Mouse (Mus musculus): ENCODE measurements around the gene Kremen1. TPM values are rescaled to one million over a fixed set of nuclear protein-coding genes. Genes with fewer than 3 reads are reported as not detected.

Kremen1 gene
- total and polyA plus RNA-seq, 3 experiments: 1.3 to 4.1 TPM; not detected in 1

GRCm38 (mm10) chr11:5179391-5179790 lies 82.0 kb downstream of the Kremen1 start:
- Histone ChIP-seq H3K9ac (ENCODE audit: control insufficient read depth, low read depth, low read length, poor library complexity, severe bottlenecking) (no peak overlapping the region), H3K4me1 (ENCODE audit: control insufficient read depth in 1 of 2, insufficient read depth in 2 of 2, low read length in 2 of 2) (no peaks in the 10 kb centered on the region), H3K4me3 (ENCODE audit: control insufficient read depth in 1 of 2, insufficient read depth in 1 of 2, low read depth in 2 of 2, low read length in 2 of 2) (no peak overlapping the region), H3K9me3 (replicated peaks; ENCODE audit: insufficient read depth, low read length) (no peaks in the 10 kb centered on the region), H3K27ac (ENCODE audit: control insufficient read depth, low read depth, low read length) (no peak overlapping the region), H3K27me3 (ENCODE audit: control insufficient read depth in 1 of 2, insufficient read depth in 2 of 2, low read length in 2 of 2) (no peaks in the 10 kb centered on the region; a peak in 1 of 4 replicates), H3K79me2 (ENCODE audit: control insufficient read depth, insufficient read depth, low read length, poor library complexity) (no peaks in the 10 kb centered on the region), H3K36me3 (ENCODE audit: control insufficient read depth in 1 of 2, insufficient read depth in 2 of 2, low read length in 2 of 2) (no peaks in the 10 kb centered on the region)
- TF ChIP-seq NELFE (IDR thresholded peaks at IDR 0.05; ENCODE audit: low read depth, low read length) (no peak), BHLHE40 (IDR thresholded peaks at IDR 0.05; ENCODE audit: borderline replicate concordance, low read depth, low read length) (no peak), ZMIZ1 (IDR thresholded peaks at IDR 0.05; ENCODE audit: low read depth, low read length) (no peak), MAX (IDR thresholded peaks at IDR 0.05; ENCODE audit: low read length) (no peak), USF1 (IDR thresholded peaks at IDR 0.05; ENCODE audit: low read depth, low read length) (no peak), MEF2A (IDR thresholded peaks at IDR 0.05; ENCODE audit: extremely low read depth, insufficient replicate concordance, low read depth, low read length, poor library complexity, severe bottlenecking) (no peak), ELF1 (IDR thresholded peaks at IDR 0.05; ENCODE audit: low read depth, low read length) (no peak), E2F4 (IDR thresholded peaks at IDR 0.05; ENCODE audit: borderline replicate concordance, low read depth, low read length) (no peak), UBTF (IDR thresholded peaks at IDR 0.05; ENCODE audit: borderline replicate concordance, insufficient read depth, low read depth, low read length) (no peak), SIN3A (IDR thresholded peaks at IDR 0.05; ENCODE audit: low read length) (no peak), CHD1 (IDR thresholded peaks at IDR 0.05; ENCODE audit: low read depth, low read length) (no peak), MAZ (IDR thresholded peaks at IDR 0.05; ENCODE audit: low read depth, low read length) (no peak), NRF1 (IDR thresholded peaks at IDR 0.05; ENCODE audit: insufficient read depth, low read depth, low read length, poor library complexity, severe bottlenecking) (no peak), GATA1 (IDR thresholded peaks at IDR 0.05; ENCODE audit: low read depth, low read length) (no peak), CHD2 (IDR thresholded peaks at IDR 0.05; ENCODE audit: low read length) (no peak), GABPA (IDR thresholded peaks at IDR 0.05; ENCODE audit: low read depth, low read length) (no peak), KAT2A (conservative IDR thresholded peaks at IDR 0.05; ENCODE audit: low read depth, low read length) (no peak)
- no peak for DNase-seq (ENCODE audit: low read depth, low spot score)

GRCm38 (mm10) chr11:5177171-5177570 lies 84.2 kb downstream of the Kremen1 start:
- no peaks in the 10 kb centered on the region for H3K79me2 ChIP-seq (ENCODE audit: control insufficient read depth, insufficient read depth, low read length, poor library complexity)
- TF ChIP-seq MYC (IDR thresholded peaks at IDR 0.05; ENCODE audit: low read depth, low read length): no peak
- TF ChIP-seq TCF12 (IDR thresholded peaks at IDR 0.05; ENCODE audit: low read depth, low read length): no peak
- TF ChIP-seq ZNF384 (IDR thresholded peaks at IDR 0.05; ENCODE audit: low read depth, low read length): no peak
- TF ChIP-seq BHLHE40 (IDR thresholded peaks at IDR 0.05; ENCODE audit: borderline replicate concordance, low read depth, low read length): no peak
- TF ChIP-seq GATA1 (IDR thresholded peaks at IDR 0.05; ENCODE audit: low read depth, low read length): no peak
- TF ChIP-seq UBTF (IDR thresholded peaks at IDR 0.05; ENCODE audit: borderline replicate concordance, insufficient read depth, low read depth, low read length): no peak
- no peak for TF ChIP-seq GABPA (IDR thresholded peaks at IDR 0.05; ENCODE audit: low read depth, low read length)
- no peak for TF ChIP-seq ELF1 (IDR thresholded peaks at IDR 0.05; ENCODE audit: low read depth, low read length)
- TF ChIP-seq KAT2A (conservative IDR thresholded peaks at IDR 0.05; ENCODE audit: low read depth, low read length): no peak
- H3K36me3 ChIP-seq (ENCODE audit: control insufficient read depth in 1 of 2, insufficient read depth in 2 of 2, low read length in 2 of 2): no peaks in the 10 kb centered on the region
- no peak for DNase-seq (ENCODE audit: low read depth, low spot score)
- H3K4me1 ChIP-seq (ENCODE audit: control insufficient read depth in 1 of 2, insufficient read depth in 2 of 2, low read length in 2 of 2): no peaks in the 10 kb centered on the region
- H3K9me3 ChIP-seq (replicated peaks; ENCODE audit: insufficient read depth, low read length): no peaks in the 10 kb centered on the region
- H3K27me3 ChIP-seq (ENCODE audit: control insufficient read depth in 1 of 2, insufficient read depth in 2 of 2, low read length in 2 of 2): no peaks in the 10 kb centered on the region; a peak in 1 of 4 replicates
- H3K27ac ChIP-seq (ENCODE audit: control insufficient read depth, low read depth, low read length): no peak overlapping the region
- no peak overlapping the region for H3K4me3 ChIP-seq (ENCODE audit: control insufficient read depth in 1 of 2, insufficient read depth in 1 of 2, low read depth in 2 of 2, low read length in 2 of 2)
- no peak overlapping the region for H3K9ac ChIP-seq (ENCODE audit: control insufficient read depth, low read depth, low read length, poor library complexity, severe bottlenecking)
